Mouse (Mus musculus) stomach, postnatal 0 days (tissue): Measurements from ENCODE around the gene Atp6v1g3.

Experiments
- CTCF ChIP-seq: IDR thresholded peaks from 2 replicates; pipeline ENCODE4 v1.5.1; 2016; ENCODE audit warnings: antibody characterized with exemption, low read depth, mild to moderate bottlenecking, moderate library complexity
- EP300 ChIP-seq: optimal IDR thresholded peaks from 2 replicates; pipeline ENCODE3; 2016; ENCODE audit warnings: antibody characterized with exemption

DNA sequence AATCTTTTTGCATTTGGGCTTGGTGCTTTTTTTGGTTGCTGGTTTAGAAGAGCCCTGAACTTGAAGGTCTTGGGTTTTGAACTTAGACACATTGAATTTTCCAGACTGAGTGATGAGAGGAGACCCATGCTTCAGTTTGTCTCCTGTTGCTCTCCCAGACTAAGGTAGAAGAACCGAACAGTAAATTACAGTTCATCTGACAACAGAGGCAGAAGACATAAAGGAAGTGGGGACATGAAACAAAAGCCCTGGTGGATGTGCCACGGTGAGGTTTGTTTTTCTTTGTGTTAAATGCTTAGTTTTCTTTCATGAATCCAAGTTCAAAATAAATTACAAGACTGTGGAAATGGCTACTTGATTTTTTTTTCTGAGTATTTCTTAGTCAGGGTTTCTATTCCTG, 22.6 kb upstream of the Atp6v1g3 start:
- TF ChIP-seq CTCF (no peak), EP300 (no peak)
